Mouse (Mus musculus) stomach, postnatal 0 days (tissue): ENCODE results near the gene Rbpms2. TPM values are rescaled to one million over a fixed set of nuclear protein-coding genes. Genes with fewer than 3 reads are reported as not detected.

ENCODE experiments used
- ATAC-seq: fragments of 200-750 bp; cut with Nextera tagmentation; 2 replicates; pipeline ENCODE4 v1.8.0; 2017; ENCODE audit not compliant: low FRiP score, low TSS enrichment
- DNase-seq: peaks from one replicate; pipeline ENCODE4 v3.0.0-alpha.2; 2016; ENCODE audit warnings: low spot score
- H3K27ac ChIP-seq: fragments of 300-500 bp; sonication (generic); replicated peaks from 2 replicates; pipeline ENCODE4 v1.5.1; 2014; ENCODE audit warnings: mild to moderate bottlenecking, control low read depth
- H3K27me3 ChIP-seq: fragments of 300-500 bp; sonication (generic); 2 replicates; pipeline ENCODE4 v1.6.1; 2014; ENCODE audit warnings: low read length; ENCODE audit not compliant: control insufficient read depth, insufficient read depth
- H3K36me3 ChIP-seq: fragments of 300-500 bp; sonication (generic); 2 replicates; pipeline ENCODE4 v1.6.1; 2014; ENCODE audit warnings: low read length, mixed read lengths; ENCODE audit not compliant: control insufficient read depth, insufficient read depth
- H3K4me1 ChIP-seq: fragments of 300-500 bp; sonication (generic); replicated peaks from 2 replicates; pipeline ENCODE4 v1.6.1; 2014; ENCODE audit warnings: antibody characterized with exemption; ENCODE audit not compliant: control insufficient read depth, insufficient read depth
- H3K4me2 ChIP-seq: fragments of 300-500 bp; sonication (generic); replicated peaks from 2 replicates; pipeline ENCODE4 v1.6.1; 2014; ENCODE audit warnings: low read depth, mild to moderate bottlenecking, control low read depth, moderate library complexity
- H3K4me3 ChIP-seq: fragments of 300-500 bp; sonication (generic); 2 replicates; pipeline ENCODE4 v1.5.1; 2014; ENCODE audit warnings: low read depth, low read length, control low read depth
- H3K9ac ChIP-seq: fragments of 300-500 bp; sonication (generic); 2 replicates; pipeline ENCODE4 v1.6.1; 2014; ENCODE audit warnings: mild to moderate bottlenecking, low read length, control low read depth, mixed read lengths
- H3K9me3 ChIP-seq: fragments of 300-500 bp; sonication (generic); 2 replicates; pipeline ENCODE4 v1.6.1; 2016; ENCODE audit warnings: low read length; ENCODE audit not compliant: control insufficient read depth
- CTCF ChIP-seq: IDR thresholded peaks from 2 replicates; pipeline ENCODE4 v1.5.1; 2016; ENCODE audit warnings: antibody characterized with exemption, low read depth, mild to moderate bottlenecking, moderate library complexity
- EP300 ChIP-seq: optimal IDR thresholded peaks from 2 replicates; pipeline ENCODE3; 2016; ENCODE audit warnings: antibody characterized with exemption
- WGBS: fragments of 180-500 bp; shearing (Covaris S2); extraction: QIAGEN DNeasy Blood & Tissue Kit; methylation state at CpG from one replicate; pipeline ENCODE4 v1.1.7; 2014; 5-methylcytosine and 5-hydroxymethylcytosine counted together
- polyA plus RNA-seq: library from polyadenylated mRNA; unstranded; fragments of >200 nt; fragmentation: Nextera tagmentation; extraction: Ambion mirVana; gene quantifications from 2 replicates; pipeline ENCODE4 v1.2.1, GENCODE M21; 2015

Rbpms2 gene
- polyA plus RNA-seq, 1 experiment from 2014 or later = 19.9 TPM

DNA sequence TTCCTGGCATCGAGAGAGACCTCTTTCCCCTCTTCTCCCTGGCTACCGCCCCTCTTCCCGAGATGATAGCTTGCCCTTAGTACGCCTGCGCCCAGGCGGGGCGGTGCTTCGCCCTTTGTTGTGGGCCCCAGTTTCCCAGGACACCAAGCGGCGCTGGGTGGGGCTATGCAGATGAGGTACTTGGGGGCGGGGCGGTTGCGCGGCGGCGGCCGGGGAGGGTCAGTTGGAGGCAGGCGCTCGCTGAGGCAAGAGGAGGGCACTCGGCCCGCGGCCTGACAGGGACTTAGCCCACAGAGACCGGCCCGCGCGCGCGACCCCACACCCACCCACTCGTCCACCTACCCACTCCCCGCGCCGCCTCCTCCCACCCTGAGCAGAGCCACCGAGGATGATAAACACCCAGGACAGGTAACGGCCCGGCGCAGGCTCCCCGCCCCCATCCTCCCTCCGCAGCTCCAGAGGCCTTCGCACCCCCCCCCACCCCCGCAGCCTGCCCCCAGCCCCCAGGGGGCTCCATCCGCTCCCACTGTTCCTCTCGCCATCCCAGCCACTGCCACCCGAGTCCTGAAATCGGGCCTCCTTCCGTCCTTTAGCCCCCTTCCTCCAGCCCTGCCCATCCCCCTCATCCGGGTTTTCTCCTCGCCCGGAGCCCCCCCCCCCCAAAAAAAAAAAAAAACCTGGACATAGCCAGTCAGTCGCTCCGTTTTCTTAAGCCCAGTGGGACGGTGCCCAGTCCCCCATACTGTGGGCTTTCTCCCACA, 47.1 kb downstream of the Rbpms2 start:
- WGBS = under 1% methylated on average over 36 of the region's 51 CpGs
- Histone ChIP-seq H3K4me1 (peaks cover 12% of the 10 kb centered on the region; the same call in 1 of the 2 replicates), H3K27ac (peak overlapping the region; percentile 75), H3K9ac (peak overlapping the region; percentile 73), H3K9me3 (no peaks in the 10 kb centered on the region), H3K4me2 (peak overlapping the region; percentile 74), H3K36me3 (no peaks in the 10 kb centered on the region), H3K4me3 (peak overlapping the region; percentile 62), H3K27me3 (no peaks in the 10 kb centered on the region)
- 0 out of 2 replicates have a peak, but pooled peaks have one; percentile 18 for TF ChIP-seq CTCF
- TF ChIP-seq EP300 = no peak
- DNase-seq = peak; percentile 99
- peak; percentile 97 for ATAC-seq

DNA sequence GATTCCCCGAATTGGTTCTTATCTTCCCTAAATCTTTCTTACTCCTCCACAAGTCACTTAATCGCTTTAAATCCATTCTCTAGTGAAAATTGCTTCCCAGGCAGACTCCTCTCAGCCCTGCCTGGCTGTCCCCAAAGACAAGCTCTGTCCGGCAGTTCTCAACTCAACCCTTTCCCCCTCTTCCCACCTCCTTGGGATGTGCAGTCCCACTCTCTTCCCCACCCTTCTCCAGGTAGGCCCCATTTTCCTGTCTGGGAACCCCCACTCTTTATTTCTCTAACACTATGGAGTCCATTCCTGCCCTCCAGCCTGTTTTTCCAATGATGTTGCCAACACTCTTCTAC, 47.6 kb downstream of the Rbpms2 start:
- no peak for TF ChIP-seq CTCF
- TF ChIP-seq EP300 = no peak
- peak overlapping the region; percentile 75 for H3K27ac ChIP-seq
- peak overlapping the region; percentile 74 for H3K4me2 ChIP-seq
- no peaks in the 10 kb centered on the region for H3K27me3 ChIP-seq
- WGBS = 5% methylated on average over 3 of the region's 3 CpGs
- DNase-seq (no peak), ATAC-seq (no peak)
- peaks cover 12% of the 10 kb centered on the region; the same call in 1 of the 2 replicates for H3K4me1 ChIP-seq
- peak overlapping the region; percentile 73 for H3K9ac ChIP-seq
- no peaks in the 10 kb centered on the region for H3K9me3 ChIP-seq
- no peaks in the 10 kb centered on the region for H3K36me3 ChIP-seq
- peak overlapping the region; percentile 62 for H3K4me3 ChIP-seq

DNA sequence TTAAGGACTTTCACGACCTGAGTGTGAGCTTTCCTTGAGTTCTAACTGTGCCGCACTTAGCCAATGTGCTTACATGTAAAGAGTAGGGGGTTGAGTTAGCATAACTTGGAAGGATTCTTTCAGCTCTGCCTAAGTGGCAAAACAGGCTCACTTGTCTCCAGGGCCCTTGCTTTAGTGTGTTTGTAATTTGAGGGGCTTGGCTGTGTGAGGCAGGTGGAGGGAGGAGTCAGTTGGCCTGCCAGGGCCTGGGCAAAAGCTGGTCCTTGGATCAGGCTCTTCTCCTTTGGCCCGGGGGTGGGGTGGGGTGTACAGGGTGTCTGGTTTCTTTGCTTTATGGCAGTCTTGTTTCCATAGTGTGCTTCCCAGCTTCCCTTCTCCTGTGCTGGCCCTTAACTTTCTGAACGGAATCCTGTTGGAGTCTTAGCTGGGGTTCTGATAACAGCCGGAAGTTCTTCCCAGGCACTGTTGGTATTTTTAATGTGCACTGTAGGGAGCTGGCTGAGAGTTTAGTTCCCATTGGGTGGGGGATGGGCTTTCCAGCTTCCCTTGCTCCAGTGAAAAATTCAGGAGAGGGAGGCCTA, 49.8 kb downstream of the Rbpms2 start:
- TF ChIP-seq CTCF (no peak), EP300 (no peak)

DNA sequence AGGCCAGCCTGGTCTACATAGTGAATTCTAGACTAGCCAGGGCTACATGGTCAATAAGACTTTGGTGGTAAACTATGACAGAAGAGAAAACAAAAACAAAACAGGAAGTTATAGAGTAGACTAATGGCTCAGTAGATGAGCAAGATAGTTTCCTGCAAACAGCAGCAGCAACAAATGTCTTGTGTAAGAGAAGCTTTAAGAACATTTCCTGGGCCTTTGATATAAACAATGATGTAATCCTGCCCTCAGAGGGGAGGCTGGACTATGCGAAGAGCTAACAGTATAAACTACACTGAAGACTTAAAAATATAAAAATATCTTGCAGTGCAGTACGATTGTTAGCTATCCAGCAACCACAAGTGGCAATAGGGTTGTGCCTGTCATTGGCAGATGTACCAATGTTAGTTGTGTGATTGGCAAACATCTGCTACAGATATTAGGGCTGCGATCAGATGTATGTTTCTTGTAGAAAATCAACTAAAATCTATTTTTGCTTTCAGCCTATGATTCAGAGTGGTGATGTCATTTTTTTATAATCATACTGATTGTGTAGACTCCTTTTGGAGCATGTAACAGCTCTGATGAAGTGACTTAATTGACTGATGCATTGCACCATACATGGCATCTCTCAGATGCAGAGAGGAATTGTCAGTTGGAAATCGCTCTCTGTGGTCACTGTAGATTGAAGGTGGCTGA, 51.6 kb downstream of the Rbpms2 start:
- Histone ChIP-seq H3K27me3 (no peaks in the 10 kb centered on the region), H3K4me2 (0 out of 2 replicates have a peak overlapping the region, but pooled peaks have one; percentile 18), H3K9ac (no peak overlapping the region), H3K27ac (peak overlapping the region; percentile 61), H3K36me3 (no peaks in the 10 kb centered on the region; the same call in 1 of the 2 replicates), H3K4me1 (peaks cover 12% of the 10 kb centered on the region; the same call in 1 of the 2 replicates), H3K9me3 (no peaks in the 10 kb centered on the region), H3K4me3 (no peak overlapping the region)
- ATAC-seq (no peak), DNase-seq (no peak)
- TF ChIP-seq EP300 (no peak), CTCF (no peak)
- 51% methylated on average over 4 of the region's 4 CpGs for WGBS

More for the DNA sequence above, 49.8 kb downstream of the Rbpms2 start:
- 6% methylated on average over 5 of the region's 5 CpGs for WGBS
- H3K27me3 ChIP-seq = no peaks in the 10 kb centered on the region
- H3K9me3 ChIP-seq = no peaks in the 10 kb centered on the region
- peaks cover 12% of the 10 kb centered on the region; the same call in 1 of the 2 replicates for H3K4me1 ChIP-seq
- DNase-seq (peak; percentile 57), ATAC-seq (no peak)
- peak overlapping the region; percentile 4; the same call in 1 of the 2 replicates for H3K4me3 ChIP-seq
- H3K9ac ChIP-seq = peak overlapping the region; percentile 23; the same call in 1 of the 2 replicates
- H3K36me3 ChIP-seq = no peaks in the 10 kb centered on the region; the same call in 1 of the 2 replicates
- peak overlapping the region; percentile 74 for H3K27ac ChIP-seq
- H3K4me2 ChIP-seq = peak overlapping the region; percentile 43

DNA sequence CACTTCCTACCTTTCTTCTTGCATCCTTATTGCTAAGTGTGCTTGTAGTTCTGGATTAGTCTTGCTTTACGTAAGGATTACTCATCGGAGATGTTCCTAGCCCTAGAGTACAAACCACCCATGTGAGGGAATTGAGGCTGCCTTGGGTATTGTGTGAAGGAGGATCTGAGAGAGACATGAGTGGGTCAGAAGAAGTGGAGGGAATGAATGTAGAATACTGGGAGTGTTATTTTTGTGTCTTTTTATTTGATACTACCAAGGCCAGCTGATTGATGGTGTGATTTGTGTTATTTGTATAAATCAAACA, 52.1 kb downstream of the Rbpms2 start:
- H3K4me3 ChIP-seq = no peak overlapping the region
- no peak overlapping the region for H3K9ac ChIP-seq
- H3K4me2 ChIP-seq = no peak overlapping the region
- no peak for ATAC-seq
- 50% methylated on average over 2 of the region's 2 CpGs for WGBS
- no peak for DNase-seq
- TF ChIP-seq CTCF (no peak), EP300 (no peak)
- no peaks in the 10 kb centered on the region; the same call in 1 of the 2 replicates for H3K36me3 ChIP-seq
- H3K9me3 ChIP-seq = no peaks in the 10 kb centered on the region
- H3K27me3 ChIP-seq = no peaks in the 10 kb centered on the region
- peaks cover 12% of the 10 kb centered on the region; the same call in 1 of the 2 replicates for H3K4me1 ChIP-seq
- 0 out of 2 replicates have a peak overlapping the region, but pooled peaks have one; percentile 30 for H3K27ac ChIP-seq
